Mouse (Mus musculus): ENCODE measurements around the gene Abhd11.

- no peak for TF ChIP-seq CTCF (IDR thresholded peaks at IDR 0.05; ENCODE audit: low read depth)
- no peak for TF ChIP-seq EP300 (IDR thresholded peaks at IDR 0.05; ENCODE audit: low read depth)
Measured at GRCm38 (mm10) chr5:134985633-134986297, 23.2 kb upstream of the Abhd11 start, which contains the start of gene Cldn3.
